Mouse (Mus musculus) neural tube, embryonic 11.5 days (tissue): ENCODE results near the gene Vsig10l. TPM values are rescaled to one million over a fixed set of nuclear protein-coding genes. Genes with fewer than 3 reads are reported as not detected.

ENCODE experiments used
- ATAC-seq: fragments of 200-750 bp; cut with Nextera tagmentation; 2 replicates; pipeline ENCODE4 v1.8.0; 2017; ENCODE audit warnings: moderate number of reproducible peaks, mild to moderate bottlenecking, moderate TSS enrichment, moderate library complexity; ENCODE audit not compliant: insufficient read depth, low FRiP score, low TSS enrichment
- DNase-seq: peaks from one replicate; pipeline ENCODE4 v3.0.0-alpha.2; 2015; ENCODE audit warnings: low spot score
- H3K27ac ChIP-seq: fragments of 300-500 bp; sonication (generic); 2 replicates; pipeline ENCODE4 v1.5.1; 2014; ENCODE audit warnings: low read depth, mild to moderate bottlenecking, low read length
- H3K27me3 ChIP-seq: fragments of 300-500 bp; sonication (generic); 2 replicates; pipeline ENCODE4 v1.6.1; 2014; ENCODE audit warnings: mild to moderate bottlenecking, low read length, mixed read lengths; ENCODE audit not compliant: control insufficient read depth, insufficient read depth
- H3K36me3 ChIP-seq: fragments of 300-500 bp; sonication (generic); 2 replicates; pipeline ENCODE4 v1.6.1; 2014; ENCODE audit warnings: mild to moderate bottlenecking, low read length, moderate library complexity, mixed read lengths; ENCODE audit not compliant: control insufficient read depth, insufficient read depth
- H3K4me1 ChIP-seq: fragments of 300-500 bp; sonication (generic); 2 replicates; pipeline ENCODE4 v1.6.1; 2014; ENCODE audit warnings: low read length, mixed read lengths; ENCODE audit not compliant: control insufficient read depth, insufficient read depth
- H3K4me2 ChIP-seq: fragments of 300-500 bp; sonication (generic); 2 replicates; pipeline ENCODE4 v1.6.1; 2014; ENCODE audit warnings: low read depth, mild to moderate bottlenecking, moderate library complexity
- H3K4me3 ChIP-seq: fragments of 300-500 bp; sonication (generic); 2 replicates; pipeline ENCODE4 v1.5.1; 2014; ENCODE audit warnings: low read depth, low read length
- H3K9ac ChIP-seq: fragments of 300-500 bp; sonication (generic); 2 replicates; pipeline ENCODE4 v1.6.1; 2014; ENCODE audit warnings: mild to moderate bottlenecking, low read length
- H3K9me3 ChIP-seq: fragments of 300-500 bp; sonication (generic); 2 replicates; pipeline ENCODE4 v1.6.1; 2016; ENCODE audit warnings: low read length; ENCODE audit not compliant: control insufficient read depth
- WGBS: fragments of 180-500 bp; shearing (Covaris S2); extraction: QIAGEN DNeasy Blood & Tissue Kit; methylation state at CpG from one replicate; pipeline ENCODE4 v1.1.7; 2014; 5-methylcytosine and 5-hydroxymethylcytosine counted together
- polyA plus RNA-seq: library from polyadenylated mRNA; unstranded; fragments of >200 nt; fragmentation: Nextera tagmentation; extraction: Ambion mirVana; gene quantifications from 2 replicates; pipeline ENCODE4 v1.2.1, GENCODE M21; 2014

Gene Vsig10l
- polyA plus RNA-seq, 1 experiment from 2014 or later, result 4.0 TPM

GRCm38 (mm10) chr7:43465344-43466098, 2.6 kb downstream of the Vsig10l start:
- Histone ChIP-seq H3K4me2 (peak overlapping the region; percentile 65), H3K4me3 (peak overlapping the region; percentile 37), H3K4me1 (no peaks in the 10 kb centered on the region), H3K9ac (peak overlapping the region; percentile 15; the same call in 1 of the 2 replicates), H3K27me3 (peaks cover 7% of the 10 kb centered on the region; the same call in 1 of the 2 replicates), H3K36me3 (no peaks in the 10 kb centered on the region), H3K9me3 (no peaks in the 10 kb centered on the region), H3K27ac (no peak overlapping the region)
- DNase-seq (peak; percentile 85), ATAC-seq (peak; percentile 83)
- WGBS, result under 1% methylated on average over 33 of the region's 33 CpGs

- Histone ChIP-seq H3K27ac (no peak overlapping the region), H3K4me1 (no peaks in the 10 kb centered on the region), H3K36me3 (no peaks in the 10 kb centered on the region), H3K9me3 (no peaks in the 10 kb centered on the region), H3K4me2 (peak overlapping the region; percentile 65), H3K9ac (peak overlapping the region; percentile 9), H3K4me3 (peak overlapping the region; percentile 37), H3K27me3 (peaks cover 7% of the 10 kb centered on the region; the same call in 1 of the 2 replicates)
- 2% methylated on average over 33 of the region's 33 CpGs for WGBS
- peak; percentile 64 for ATAC-seq
- peak; percentile 84 for DNase-seq
These were observed 3.2 kb downstream of the Vsig10l start for GRCm38 (mm10) chr7:43466099-43466694.

DNA sequence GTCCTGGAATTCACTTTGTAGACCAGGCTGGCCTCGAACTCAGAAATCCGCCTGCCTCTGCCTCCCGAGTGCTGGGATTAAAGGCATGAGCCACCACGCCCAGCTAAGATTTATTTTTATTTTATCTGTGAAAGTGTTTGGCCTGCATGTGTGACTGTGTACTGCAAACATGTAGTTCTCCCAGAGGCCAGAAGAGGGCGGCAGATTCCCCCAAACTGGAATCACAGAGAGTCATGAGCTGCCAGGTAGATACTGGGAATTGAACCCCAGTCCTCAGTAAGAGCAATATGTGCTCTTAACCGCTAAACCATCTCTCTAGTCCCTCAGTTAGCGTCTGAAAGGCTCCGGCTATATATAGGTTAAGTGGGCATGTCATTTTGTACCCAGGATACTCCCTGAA, 7.4 kb downstream of the Vsig10l start:
- ATAC-seq (no peak), DNase-seq (peak; percentile 41)
- H3K9ac ChIP-seq, result no peak overlapping the region
- no peak overlapping the region for H3K27ac ChIP-seq
- H3K4me1 ChIP-seq, result no peaks in the 10 kb centered on the region
- peaks cover 9% of the 10 kb centered on the region for H3K27me3 ChIP-seq
- no peak overlapping the region for H3K4me2 ChIP-seq
- no peak overlapping the region for H3K4me3 ChIP-seq
- WGBS, result 46% methylated on average over 8 of the region's 8 CpGs
- no peaks in the 10 kb centered on the region for H3K9me3 ChIP-seq
- H3K36me3 ChIP-seq, result no peaks in the 10 kb centered on the region

DNA sequence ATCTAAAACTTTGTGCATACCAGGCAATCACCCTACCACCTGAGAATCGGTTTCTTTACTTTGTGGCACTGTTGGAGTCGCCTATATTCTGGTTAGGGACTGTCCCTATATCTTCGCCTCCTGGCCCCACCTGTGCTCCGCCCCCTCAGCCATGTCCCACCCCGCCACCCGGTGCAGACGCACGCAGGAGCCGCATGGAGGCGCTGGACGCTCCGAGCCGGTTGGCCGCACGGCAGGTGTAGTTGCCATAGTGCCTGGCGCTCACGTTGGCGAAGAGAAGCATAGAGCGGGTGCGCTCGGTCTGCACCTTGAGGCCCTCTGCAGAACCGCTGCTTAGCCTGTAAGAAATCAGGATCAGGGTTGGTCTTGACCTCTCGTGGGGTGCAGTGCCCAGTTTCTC, 12.8 kb downstream of the Vsig10l start:
- no peak overlapping the region for H3K9ac ChIP-seq
- no peak overlapping the region for H3K4me2 ChIP-seq
- no peak overlapping the region for H3K27ac ChIP-seq
- 5% methylated on average over 23 of the region's 23 CpGs for WGBS
- H3K4me1 ChIP-seq, result no peaks in the 10 kb centered on the region
- no peak for DNase-seq
- H3K27me3 ChIP-seq, result peaks cover 32% of the 10 kb centered on the region
- no peaks in the 10 kb centered on the region for H3K36me3 ChIP-seq
- no peaks in the 10 kb centered on the region for H3K9me3 ChIP-seq
- no peak overlapping the region for H3K4me3 ChIP-seq
- no peak for ATAC-seq

DNA sequence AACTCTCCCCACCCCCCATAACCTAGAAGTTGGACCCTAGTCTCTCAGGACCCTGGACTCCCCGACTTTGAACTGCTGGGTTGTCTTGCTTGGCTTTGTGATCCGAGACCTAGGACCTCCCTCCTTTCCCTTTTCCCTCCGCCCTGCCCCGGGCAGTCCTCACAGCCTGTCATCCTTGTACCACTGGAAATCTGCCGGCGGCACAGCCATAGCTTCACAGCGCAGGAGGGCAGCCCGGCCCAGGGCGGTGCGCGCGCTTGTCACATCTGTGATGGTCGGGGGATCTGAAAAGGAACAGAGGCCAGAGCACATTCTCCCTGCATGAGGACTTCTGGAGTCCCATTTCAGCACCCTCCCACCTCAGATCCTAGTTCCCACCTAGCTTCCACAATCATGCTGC, 13.4 kb downstream of the Vsig10l start:
- Histone ChIP-seq H3K9ac (no peak overlapping the region; the same call in 1 of the 2 replicates), H3K4me1 (no peaks in the 10 kb centered on the region), H3K4me3 (no peak overlapping the region), H3K9me3 (no peaks in the 10 kb centered on the region), H3K4me2 (no peak overlapping the region), H3K36me3 (no peaks in the 10 kb centered on the region), H3K27me3 (peaks cover 32% of the 10 kb centered on the region), H3K27ac (no peak overlapping the region)
- ATAC-seq (0 out of 2 replicates have a peak, but pooled peaks have one; percentile 7), DNase-seq (peak; percentile 32)
- WGBS, result 7% methylated on average over 13 of the region's 13 CpGs

- no peak for DNase-seq
- Histone ChIP-seq H3K4me3 (no peak overlapping the region), H3K9me3 (no peaks in the 10 kb centered on the region), H3K4me2 (no peak overlapping the region), H3K4me1 (no peaks in the 10 kb centered on the region; the same call in 1 of the 2 replicates), H3K9ac (no peak overlapping the region), H3K36me3 (no peaks in the 10 kb centered on the region), H3K27ac (no peak overlapping the region), H3K27me3 (peaks cover 17% of the 10 kb centered on the region)
- ATAC-seq, result no peak
- WGBS, result 59% methylated on average over 3 of the region's 3 CpGs
These were observed 18.2 kb downstream of the Vsig10l start for GRCm38 (mm10) chr7:43481191-43481590.

DNA sequence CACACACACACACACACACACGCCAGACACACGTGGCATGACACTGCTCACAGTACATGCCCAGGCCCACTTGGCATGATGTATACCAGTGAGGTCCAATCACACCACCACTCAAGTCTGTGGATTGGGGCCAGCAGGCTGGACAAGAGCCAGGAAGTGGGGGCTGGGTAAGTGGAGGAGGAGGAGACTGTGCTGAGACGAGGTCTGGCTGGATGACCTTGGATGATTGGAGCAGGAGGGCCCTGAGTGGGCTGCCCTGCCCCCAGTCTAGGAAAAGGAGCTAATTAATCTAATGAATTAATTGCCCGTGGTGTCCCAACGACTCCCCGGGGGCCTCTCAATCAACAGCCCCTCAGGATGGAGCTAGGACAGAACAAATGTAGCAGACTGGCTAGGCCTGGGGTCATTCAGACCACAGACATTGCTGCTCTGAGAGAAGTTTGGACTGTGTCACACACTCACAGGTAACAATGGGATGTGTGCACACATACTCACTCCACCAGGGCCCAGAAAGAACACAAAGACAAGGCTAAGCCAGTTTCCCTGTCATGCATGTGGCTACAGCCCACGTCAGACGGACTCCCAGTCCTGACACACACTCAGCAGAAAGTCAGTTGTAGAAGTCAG, 19.3 kb downstream of the Vsig10l start:
- ATAC-seq (peak; percentile 77), DNase-seq (peak; percentile 60)
- no peak overlapping the region for H3K9ac ChIP-seq
- peaks cover 8% of the 10 kb centered on the region for H3K27me3 ChIP-seq
- no peaks in the 10 kb centered on the region; the same call in 1 of the 2 replicates for H3K4me1 ChIP-seq
- 47% methylated on average over 8 of the region's 8 CpGs for WGBS
- H3K36me3 ChIP-seq, result no peaks in the 10 kb centered on the region
- H3K4me2 ChIP-seq, result no peak overlapping the region
- H3K9me3 ChIP-seq, result no peaks in the 10 kb centered on the region
- no peak overlapping the region for H3K27ac ChIP-seq
- no peak overlapping the region for H3K4me3 ChIP-seq

GRCm38 (mm10) chr7:43483236-43483635, 20.3 kb downstream of the Vsig10l start:
- DNase-seq, result no peak
- Histone ChIP-seq H3K4me3 (no peak overlapping the region), H3K9me3 (no peaks in the 10 kb centered on the region), H3K36me3 (no peaks in the 10 kb centered on the region), H3K4me2 (no peak overlapping the region), H3K4me1 (no peaks in the 10 kb centered on the region; the same call in 1 of the 2 replicates), H3K27me3 (no peaks in the 10 kb centered on the region), H3K27ac (no peak overlapping the region), H3K9ac (no peak overlapping the region)
- WGBS, result 18% methylated on average over 10 of the region's 10 CpGs
- no peak for ATAC-seq
